Mouse (Mus musculus) lung, adult 2 months (tissue): ENCODE measurements around the gene Nlrp4f.

ENCODE experiments used
- CTCF ChIP-seq: fragments of 200-500 bp; IDR thresholded peaks from 2 replicates; pipeline ENCODE4 v1.5.1; 2011; ENCODE audit warnings: mild to moderate bottlenecking, low read length, control low read depth; ENCODE audit not compliant: insufficient read depth
- POLR2A ChIP-seq: fragments of 200-500 bp; IDR thresholded peaks from 2 replicates; pipeline ENCODE4 v1.6.1; 2011; ENCODE audit warnings: low read depth, mild to moderate bottlenecking, control low read depth, low read length, borderline replicate concordance; ENCODE audit errors: extremely low read depth

DNA sequence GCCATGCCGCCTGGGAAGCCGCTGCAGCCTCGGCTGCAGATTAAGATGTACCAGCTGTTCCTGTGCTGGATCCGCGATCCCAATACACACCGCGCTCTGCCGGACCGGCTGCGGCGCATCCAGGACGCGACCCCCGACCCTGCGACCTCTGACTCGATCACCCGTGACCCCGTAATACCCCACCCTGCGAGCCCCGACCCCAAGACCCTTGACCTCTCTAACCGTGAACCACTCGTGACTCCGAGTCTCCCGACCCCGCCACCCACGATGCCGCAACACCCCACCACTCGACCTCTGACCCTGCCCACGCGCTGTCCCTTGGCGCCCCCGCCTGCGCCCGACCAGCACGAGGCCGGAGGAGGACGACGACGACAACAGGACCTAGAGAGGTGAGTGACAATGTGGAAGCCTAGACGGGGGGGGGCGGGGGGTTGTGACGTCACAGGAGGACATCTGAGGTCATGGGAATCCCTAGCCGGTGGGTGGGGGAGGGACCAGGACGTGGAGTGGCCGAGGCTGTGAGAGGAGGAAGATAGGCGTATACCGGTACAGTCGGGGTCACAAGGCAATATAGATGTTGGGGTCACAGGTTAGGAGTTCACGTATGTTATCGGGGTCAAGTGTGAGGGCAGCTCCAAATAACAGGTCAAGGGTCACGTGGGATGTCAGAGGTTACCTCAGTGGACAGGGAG lies 36.0 kb upstream of the Nlrp4f start:
- TF ChIP-seq CTCF (no peak), POLR2A (no peak)
